Mouse (Mus musculus) midbrain, embryonic 14.5 days (tissue): ENCODE results near the gene Hlx. TPM values are rescaled to one million over a fixed set of nuclear protein-coding genes. Genes with fewer than 3 reads are reported as not detected.

Experiments
- ATAC-seq: fragments of 200-750 bp; cut with Nextera tagmentation; 2 replicates; pipeline ENCODE4 v1.8.0; 2017; ENCODE audit warnings: moderate number of reproducible peaks, moderate library complexity; ENCODE audit not compliant: low FRiP score, low TSS enrichment
- DNase-seq: peaks from one replicate; pipeline ENCODE4 v3.0.0-alpha.2; 2015
- H3K27ac ChIP-seq: fragments of 300-500 bp; sonication (generic); replicated peaks from 2 replicates; pipeline ENCODE4 v1.5.1; 2014; ENCODE audit warnings: mild to moderate bottlenecking, low read depth, low read length, moderate library complexity
- H3K27me3 ChIP-seq: fragments of 300-500 bp; sonication (generic); 2 replicates; pipeline ENCODE4 v1.6.1; 2014; ENCODE audit warnings: low read length, control low read depth, mixed read lengths; ENCODE audit not compliant: control insufficient read depth, insufficient read depth
- H3K36me3 ChIP-seq: fragments of 300-500 bp; sonication (generic); 2 replicates; pipeline ENCODE4 v1.6.1; 2014; ENCODE audit warnings: low read length, control low read depth; ENCODE audit not compliant: control insufficient read depth, insufficient read depth
- H3K4me1 ChIP-seq: fragments of 300-500 bp; sonication (generic); 2 replicates; pipeline ENCODE4 v1.6.1; 2014; ENCODE audit warnings: mild to moderate bottlenecking, antibody characterized with exemption, low read length, control low read depth; ENCODE audit not compliant: control insufficient read depth, insufficient read depth
- H3K4me2 ChIP-seq: fragments of 300-500 bp; sonication (generic); 2 replicates; pipeline ENCODE4 v1.6.1; 2014; ENCODE audit warnings: mild to moderate bottlenecking, low read length, moderate library complexity
- H3K4me3 ChIP-seq: fragments of 300-500 bp; sonication (generic); replicated peaks from 2 replicates; pipeline ENCODE4 v1.5.1; 2014; ENCODE audit warnings: low read depth, low read length
- H3K9ac ChIP-seq: fragments of 300-500 bp; sonication (generic); replicated peaks from 2 replicates; pipeline ENCODE4 v1.6.1; 2014; ENCODE audit warnings: mild to moderate bottlenecking, low read length, moderate library complexity
- H3K9me3 ChIP-seq: fragments of 300-500 bp; sonication (generic); 2 replicates; pipeline ENCODE4 v1.6.1; 2016; ENCODE audit warnings: low read length, control low read depth, mixed read lengths; ENCODE audit not compliant: control insufficient read depth
- WGBS: fragments of 180-500 bp; shearing (Covaris S2); extraction: QIAGEN DNeasy Blood & Tissue Kit; methylation state at CpG from one replicate; pipeline ENCODE4 v1.1.7; 2014; 5-methylcytosine and 5-hydroxymethylcytosine counted together
- polyA plus RNA-seq: library from polyadenylated mRNA; unstranded; fragments of >200 nt; fragmentation: Nextera tagmentation; extraction: Ambion mirVana; gene quantifications from 2 replicates; pipeline ENCODE4 v1.2.1, GENCODE M21; 2014

The Hlx gene
- polyA plus RNA-seq, 1 experiment from 2014 or later, result 1.2 TPM

- Histone ChIP-seq H3K4me2 (no peak overlapping the region), H3K9ac (no peak overlapping the region), H3K9me3 (no peaks in the 10 kb centered on the region), H3K27ac (no peak overlapping the region), H3K4me3 (no peak overlapping the region), H3K36me3 (no peaks in the 10 kb centered on the region), H3K27me3 (peaks cover 93% of the 10 kb centered on the region), H3K4me1 (peaks cover 17% of the 10 kb centered on the region)
- ATAC-seq (no peak), DNase-seq (no peak)
- 3% methylated on average over 6 of the region's 6 CpGs for WGBS
Observed at GRCm38 (mm10) chr1:184728561-184729115, 3.8 kb downstream of the Hlx start.

DNA sequence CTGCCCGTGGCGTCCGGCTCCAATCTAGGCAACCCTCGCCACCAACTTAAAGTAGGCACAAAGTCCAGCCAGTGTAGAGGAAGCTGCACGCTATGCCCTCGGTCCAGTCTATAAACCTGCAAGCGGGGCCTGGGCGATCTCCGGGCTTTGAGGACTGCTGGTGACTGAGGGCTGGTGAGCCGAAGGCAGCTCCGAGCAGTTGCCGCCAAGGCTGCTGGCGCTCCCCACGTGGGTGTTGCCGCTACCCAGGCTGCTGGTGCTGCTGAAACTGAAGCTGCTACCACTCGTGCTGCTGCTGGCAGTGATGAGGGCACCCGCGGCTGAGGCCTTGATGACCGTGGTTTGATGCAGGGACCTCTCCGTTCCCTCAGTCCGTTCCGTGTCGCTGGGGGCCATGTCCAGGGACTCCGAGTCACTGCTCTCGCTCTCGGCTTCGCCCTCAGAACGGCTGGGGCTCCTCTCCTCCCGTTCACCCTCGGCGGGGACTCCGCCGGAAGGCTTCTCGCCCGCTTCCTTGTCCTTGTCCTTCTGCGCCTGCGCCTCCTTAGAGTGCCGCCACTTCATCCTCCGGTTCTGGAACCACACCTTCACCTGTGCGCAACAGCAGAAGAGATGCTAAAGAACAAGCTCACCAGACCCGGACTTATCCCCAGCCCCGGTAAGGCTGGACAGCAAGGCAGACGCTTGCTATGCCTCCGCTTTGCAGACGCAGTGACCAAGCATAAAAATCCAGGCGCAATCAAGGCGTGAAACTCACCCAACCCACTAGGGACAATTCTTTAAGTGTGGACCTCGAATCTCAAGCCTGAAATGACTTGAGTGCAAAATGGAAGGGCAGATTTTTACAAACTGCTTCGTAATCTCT, 4.8 kb downstream of the Hlx start:
- Histone ChIP-seq H3K27ac (no peak overlapping the region), H3K36me3 (no peaks in the 10 kb centered on the region), H3K4me3 (peak overlapping the region; percentile 37), H3K9me3 (no peaks in the 10 kb centered on the region), H3K4me1 (peaks cover 17% of the 10 kb centered on the region), H3K4me2 (peak overlapping the region; percentile 65), H3K9ac (peak overlapping the region; percentile 42), H3K27me3 (peaks cover 93% of the 10 kb centered on the region)
- WGBS, result under 1% methylated on average over 49 of the region's 49 CpGs
- DNase-seq, result peak; percentile 66
- peak; percentile 44 for ATAC-seq

DNA sequence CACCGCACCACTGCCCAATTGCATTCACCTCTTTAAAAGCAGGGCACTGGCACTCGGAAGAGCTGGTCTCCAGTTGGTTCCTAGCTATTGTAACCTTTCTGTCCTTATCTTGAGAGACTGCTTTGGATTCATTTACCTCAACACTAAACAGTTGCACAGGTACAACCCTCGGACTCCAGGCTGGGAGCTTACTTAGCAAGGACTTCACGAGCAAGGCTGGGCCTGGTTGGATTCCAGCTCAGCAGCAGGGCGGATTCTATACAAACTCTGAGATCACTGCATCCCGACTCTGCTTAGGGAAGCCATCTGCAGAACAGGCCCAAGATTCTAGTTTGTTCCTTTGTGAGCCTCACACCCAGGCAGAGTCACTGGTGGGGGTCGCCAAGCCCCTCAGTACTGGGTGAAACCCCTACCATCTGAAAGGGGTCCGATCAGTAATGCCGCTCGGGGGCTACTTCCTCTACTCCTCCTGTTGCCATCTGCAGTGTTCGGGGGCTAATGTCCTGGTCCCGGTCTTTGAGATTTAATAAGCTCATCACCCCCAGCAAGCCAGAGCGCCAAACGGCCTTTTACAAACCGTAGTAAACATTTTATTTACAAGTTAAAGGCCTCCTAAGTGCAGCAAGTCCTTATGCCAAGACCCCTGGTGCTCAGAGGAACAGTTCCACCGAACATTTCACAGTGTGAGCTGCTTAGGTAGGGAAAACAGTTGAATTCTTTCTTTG, 5.7 kb downstream of the Hlx start:
- peaks cover 97% of the 10 kb centered on the region for H3K27me3 ChIP-seq
- no peaks in the 10 kb centered on the region for H3K9me3 ChIP-seq
- no peak overlapping the region for H3K9ac ChIP-seq
- ATAC-seq (no peak), DNase-seq (no peak)
- H3K36me3 ChIP-seq, result no peaks in the 10 kb centered on the region
- H3K4me1 ChIP-seq, result peaks cover 12% of the 10 kb centered on the region
- peak overlapping the region; percentile 65 for H3K4me2 ChIP-seq
- no peak overlapping the region for H3K4me3 ChIP-seq
- H3K27ac ChIP-seq, result no peak overlapping the region
- 3% methylated on average over 16 of the region's 16 CpGs for WGBS

DNA sequence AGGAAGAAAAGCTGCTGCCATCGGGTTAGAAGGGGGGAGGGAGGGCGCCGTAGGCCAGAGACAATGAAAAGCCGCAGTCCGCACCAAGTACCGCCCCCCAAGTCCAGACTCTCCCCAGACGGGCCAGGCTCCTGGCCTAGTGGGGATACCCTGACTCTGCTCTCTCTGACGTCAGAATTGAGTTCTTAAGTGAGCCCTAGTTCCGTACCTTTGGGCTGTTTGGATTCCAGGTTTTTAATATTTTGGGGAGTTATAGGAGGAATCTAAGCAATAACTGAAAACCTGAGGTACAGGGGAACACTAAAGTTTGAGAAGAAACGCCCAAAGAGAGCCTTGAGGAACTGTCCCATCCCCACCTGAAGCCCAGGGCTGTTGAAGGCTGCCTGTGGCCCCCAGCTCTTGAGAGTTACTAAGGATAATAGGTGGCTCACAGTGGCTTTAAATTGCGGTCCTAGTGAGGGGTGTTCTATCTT, 7.1 kb downstream of the Hlx start:
- DNase-seq, result no peak
- WGBS, result 3% methylated on average over 11 of the region's 11 CpGs

DNA sequence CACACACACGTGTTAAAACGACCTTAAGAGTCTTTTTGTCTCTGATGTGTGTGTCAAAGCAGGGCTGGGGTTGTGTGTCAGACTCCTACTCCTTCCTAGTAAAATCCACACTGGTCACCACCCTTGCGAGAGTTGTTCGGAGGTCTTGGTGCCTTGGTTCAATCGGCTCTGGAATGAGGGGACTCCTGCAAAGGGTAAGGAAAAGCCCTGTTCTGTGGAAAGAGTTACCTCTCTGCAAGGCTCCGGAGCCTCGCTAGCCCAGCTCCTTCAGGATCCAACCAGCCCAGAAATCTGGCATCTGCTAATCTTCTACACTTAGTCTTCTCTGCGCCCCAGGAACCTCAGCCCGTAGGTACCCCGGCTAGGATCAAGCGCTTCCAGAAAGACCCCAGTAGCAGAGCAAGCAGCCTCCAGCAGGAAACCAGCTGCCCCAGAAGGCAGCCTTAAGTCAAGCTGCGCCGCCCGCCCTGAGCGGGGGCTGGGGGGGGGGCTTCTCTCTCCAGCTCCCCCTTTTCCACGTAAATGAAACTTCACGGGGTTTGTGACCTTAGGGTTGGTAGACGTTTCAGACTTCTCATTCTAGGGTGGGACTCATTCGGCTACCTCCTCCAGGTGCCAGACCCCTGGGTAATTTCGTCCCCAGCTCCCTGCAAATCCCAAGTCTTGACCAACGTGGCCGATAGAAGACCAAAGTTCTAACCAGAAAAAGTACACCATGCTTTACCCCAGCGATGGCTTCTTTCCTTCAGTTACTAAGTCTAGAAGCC, 7.7 kb downstream of the Hlx start:
- H3K4me3 ChIP-seq, result no peak overlapping the region
- under 1% methylated on average over 23 of the region's 23 CpGs for WGBS

More for the DNA sequence above, 7.1 kb downstream of the Hlx start:
- H3K27ac ChIP-seq, result no peak overlapping the region
- no peak overlapping the region for H3K4me2 ChIP-seq
- no peak for ATAC-seq
- peaks cover 9% of the 10 kb centered on the region for H3K4me1 ChIP-seq
- no peaks in the 10 kb centered on the region for H3K36me3 ChIP-seq
- no peak overlapping the region for H3K9ac ChIP-seq
- H3K27me3 ChIP-seq, result peaks cover 98% of the 10 kb centered on the region
- no peaks in the 10 kb centered on the region for H3K9me3 ChIP-seq
- no peak overlapping the region for H3K4me3 ChIP-seq

GRCm38 (mm10) chr1:184723899-184724298, 8.5 kb downstream of the Hlx start:
- peaks cover 100% of the 10 kb centered on the region for H3K27me3 ChIP-seq
- 0% methylated on average over 3 of the region's 3 CpGs for WGBS
- no peak overlapping the region for H3K9ac ChIP-seq
- no peak overlapping the region for H3K4me2 ChIP-seq
- H3K36me3 ChIP-seq, result no peaks in the 10 kb centered on the region
- DNase-seq (no peak), ATAC-seq (no peak)
- no peak overlapping the region for H3K27ac ChIP-seq
- no peak overlapping the region for H3K4me3 ChIP-seq
- H3K9me3 ChIP-seq, result no peaks in the 10 kb centered on the region
- peaks cover 9% of the 10 kb centered on the region for H3K4me1 ChIP-seq

More for the DNA sequence above, 7.7 kb downstream of the Hlx start:
- Histone ChIP-seq H3K9me3 (no peaks in the 10 kb centered on the region), H3K9ac (no peak overlapping the region), H3K36me3 (no peaks in the 10 kb centered on the region), H3K27me3 (peaks cover 98% of the 10 kb centered on the region), H3K4me2 (no peak overlapping the region), H3K4me1 (peaks cover 9% of the 10 kb centered on the region), H3K27ac (no peak overlapping the region)
- no peak for ATAC-seq
- no peak for DNase-seq

DNA sequence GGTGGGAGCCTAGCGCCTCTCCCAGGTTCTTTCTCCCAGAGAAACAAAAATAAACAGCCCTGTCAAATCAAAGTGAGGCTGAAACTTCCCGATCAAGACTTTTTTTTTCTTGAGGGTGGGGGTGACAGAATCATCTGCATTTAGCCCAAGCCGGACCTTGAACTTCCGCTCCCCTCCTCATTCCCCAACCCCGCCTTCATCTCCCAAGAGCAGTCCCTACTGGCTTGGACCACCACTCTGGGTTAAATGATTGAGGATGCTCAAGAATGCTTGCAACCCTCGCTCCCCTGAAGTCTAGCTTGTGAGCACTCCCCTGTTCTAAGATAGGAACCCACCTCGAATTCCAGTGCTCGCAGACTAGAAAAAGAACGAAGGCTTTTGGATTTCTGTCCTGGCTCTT, 11.3 kb downstream of the Hlx start:
- 1% methylated on average over 9 of the region's 9 CpGs for WGBS
- DNase-seq, result no peak
- Histone ChIP-seq H3K27me3 (peaks cover 97% of the 10 kb centered on the region), H3K4me2 (no peak overlapping the region), H3K27ac (no peak overlapping the region), H3K4me3 (no peak overlapping the region), H3K36me3 (no peaks in the 10 kb centered on the region), H3K9me3 (no peaks in the 10 kb centered on the region), H3K4me1 (no peaks in the 10 kb centered on the region), H3K9ac (no peak overlapping the region)
- ATAC-seq, result no peak
